Mouse (Mus musculus): ENCODE results near the gene Xbp1. TPM values are rescaled to one million over a fixed set of nuclear protein-coding genes. Genes with fewer than 3 reads are reported as not detected.
"Not testable (repeated sequence)": the region's sequence is repeated elsewhere in the genome, so short reads cannot be mapped to it uniquely, and the experiment has no call there.

The Xbp1 gene
- 135 and 151 TPM in 2 replicates for polyA plus RNA-seq (2015; fragmentation: Nextera tagmentation; extraction: Ambion mirVana)

GRCm38 (mm10) chr11:5520412-5521265, at the start of gene Xbp1:
Gene Xbp1 (plus strand): TSS chr11:5520659.
- peak; percentile 97 for ATAC-seq (replicated peaks; ENCODE audit: extremely low read depth, insufficient read depth, low FRiP score)
- Histone ChIP-seq H3K4me1 (ENCODE audit: control insufficient read depth, insufficient read depth, low read length) (peaks cover 26% of the 10 kb centered on the region), H3K9ac (ENCODE audit: low read length) (peak within 1 kb of the TSS; percentile 99), H3K4me3 (ENCODE audit: low read length) (peak within 1 kb of the TSS; percentile 99), H3K4me2 (ENCODE audit: low read depth, low read length) (peak within 1 kb of the TSS; percentile 83), H3K9me3 (replicated peaks; ENCODE audit: control insufficient read depth, low read length) (no peaks in the 10 kb centered on the region), H3K27ac (ENCODE audit: low read length) (peak within 1 kb of the TSS; percentile 96), H3K27me3 (ENCODE audit: control insufficient read depth, insufficient read depth, low read length) (no peaks in the 10 kb centered on the region), H3K36me3 (ENCODE audit: control insufficient read depth, insufficient read depth) (peaks cover 31% of the 10 kb centered on the region)
- under 1% methylated on average over 70 of the region's 72 CpGs for WGBS

- no peaks in the 10 kb centered on the region for H3K9me3 ChIP-seq (replicated peaks; ENCODE audit: control insufficient read depth, low read length)
- no peak overlapping the region for H3K4me2 ChIP-seq (ENCODE audit: low read depth, low read length)
- H3K27me3 ChIP-seq (ENCODE audit: control insufficient read depth, insufficient read depth, low read length) = no peaks in the 10 kb centered on the region
- H3K4me1 ChIP-seq (ENCODE audit: control insufficient read depth, insufficient read depth, low read length) = no peaks in the 10 kb centered on the region
- H3K27ac ChIP-seq (ENCODE audit: low read length) = no peak overlapping the region
- H3K9ac ChIP-seq (ENCODE audit: low read length) = no peak overlapping the region
- 11% methylated on average over 5 of the region's 5 CpGs for WGBS
- no peak overlapping the region for H3K4me3 ChIP-seq (ENCODE audit: low read length)
- no peak for ATAC-seq (replicated peaks; ENCODE audit: extremely low read depth, insufficient read depth, low FRiP score)
- no peaks in the 10 kb centered on the region for H3K36me3 ChIP-seq (ENCODE audit: control insufficient read depth, insufficient read depth)
Measured at GRCm38 (mm10) chr11:5474130-5474529, 46.3 kb upstream of the Xbp1 start.

GRCm38 (mm10) chr11:5475556-5476118, 44.8 kb upstream of the Xbp1 start:
- H3K4me3 ChIP-seq (ENCODE audit: low read length); H3K9me3 ChIP-seq (replicated peaks; ENCODE audit: control insufficient read depth, low read length); H3K4me1 ChIP-seq (ENCODE audit: control insufficient read depth, insufficient read depth, low read length); H3K27ac ChIP-seq (ENCODE audit: low read length); H3K4me2 ChIP-seq (ENCODE audit: low read depth, low read length); H3K36me3 ChIP-seq (ENCODE audit: control insufficient read depth, insufficient read depth); ATAC-seq (replicated peaks; ENCODE audit: extremely low read depth, insufficient read depth, low FRiP score); H3K27me3 ChIP-seq (ENCODE audit: control insufficient read depth, insufficient read depth, low read length); H3K9ac ChIP-seq (ENCODE audit: low read length): not testable (repeated sequence)
- no CpG with 5 or more reads among the region's 2 CpGs for WGBS

GRCm38 (mm10) chr11:5476806-5477205, 43.7 kb upstream of the Xbp1 start:
- WGBS = 90% methylated on average over 4 of the region's 4 CpGs
- no peak overlapping the region for H3K4me3 ChIP-seq (ENCODE audit: low read length)
- H3K27ac ChIP-seq (ENCODE audit: low read length) = no peak overlapping the region
- H3K4me1 ChIP-seq (ENCODE audit: control insufficient read depth, insufficient read depth, low read length) = no peaks in the 10 kb centered on the region
- no peaks in the 10 kb centered on the region for H3K36me3 ChIP-seq (ENCODE audit: control insufficient read depth, insufficient read depth)
- ATAC-seq (replicated peaks; ENCODE audit: extremely low read depth, insufficient read depth, low FRiP score) = no peak
- no peak overlapping the region for H3K9ac ChIP-seq (ENCODE audit: low read length)
- H3K27me3 ChIP-seq (ENCODE audit: control insufficient read depth, insufficient read depth, low read length) = no peaks in the 10 kb centered on the region
- H3K9me3 ChIP-seq (replicated peaks; ENCODE audit: control insufficient read depth, low read length) = no peaks in the 10 kb centered on the region
- no peak overlapping the region for H3K4me2 ChIP-seq (ENCODE audit: low read depth, low read length)

- no peak overlapping the region for H3K27ac ChIP-seq (ENCODE audit: low read length)
- 69% methylated on average over 7 of the region's 7 CpGs for WGBS
- ATAC-seq (replicated peaks; ENCODE audit: extremely low read depth, insufficient read depth, low FRiP score) = no peak
Measured at GRCm38 (mm10) chr11:5478193-5478592, 42.3 kb upstream of the Xbp1 start.

GRCm38 (mm10) chr11:5478831-5479230, 41.6 kb upstream of the Xbp1 start:
- 72% methylated on average over 3 of the region's 3 CpGs for WGBS
- Histone ChIP-seq H3K27ac (ENCODE audit: low read length) (no peak overlapping the region), H3K4me2 (ENCODE audit: low read depth, low read length) (no peak overlapping the region), H3K4me3 (ENCODE audit: low read length) (no peak overlapping the region), H3K27me3 (ENCODE audit: control insufficient read depth, insufficient read depth, low read length) (no peaks in the 10 kb centered on the region), H3K9ac (ENCODE audit: low read length) (no peak overlapping the region), H3K36me3 (ENCODE audit: control insufficient read depth, insufficient read depth) (no peaks in the 10 kb centered on the region), H3K9me3 (replicated peaks; ENCODE audit: control insufficient read depth, low read length) (no peaks in the 10 kb centered on the region), H3K4me1 (ENCODE audit: control insufficient read depth, insufficient read depth, low read length) (no peaks in the 10 kb centered on the region)
- no peak for ATAC-seq (replicated peaks; ENCODE audit: extremely low read depth, insufficient read depth, low FRiP score)

More at GRCm38 (mm10) chr11:5478193-5478592, 42.3 kb upstream of the Xbp1 start:
- Histone ChIP-seq H3K9ac (ENCODE audit: low read length) (no peak overlapping the region), H3K4me2 (ENCODE audit: low read depth, low read length) (no peak overlapping the region), H3K4me3 (ENCODE audit: low read length) (no peak overlapping the region), H3K27me3 (ENCODE audit: control insufficient read depth, insufficient read depth, low read length) (no peaks in the 10 kb centered on the region), H3K36me3 (ENCODE audit: control insufficient read depth, insufficient read depth) (no peaks in the 10 kb centered on the region), H3K4me1 (ENCODE audit: control insufficient read depth, insufficient read depth, low read length) (no peaks in the 10 kb centered on the region), H3K9me3 (replicated peaks; ENCODE audit: control insufficient read depth, low read length) (no peaks in the 10 kb centered on the region)

- Histone ChIP-seq H3K4me2 (ENCODE audit: low read depth, low read length) (no peak overlapping the region), H3K4me3 (ENCODE audit: low read length) (no peak overlapping the region), H3K36me3 (ENCODE audit: control insufficient read depth, insufficient read depth) (no peaks in the 10 kb centered on the region), H3K27me3 (ENCODE audit: control insufficient read depth, insufficient read depth, low read length) (no peaks in the 10 kb centered on the region), H3K9me3 (replicated peaks; ENCODE audit: control insufficient read depth, low read length) (no peaks in the 10 kb centered on the region), H3K9ac (ENCODE audit: low read length) (no peak overlapping the region), H3K27ac (ENCODE audit: low read length) (no peak overlapping the region), H3K4me1 (ENCODE audit: control insufficient read depth, insufficient read depth, low read length) (no peaks in the 10 kb centered on the region)
- ATAC-seq (replicated peaks; ENCODE audit: extremely low read depth, insufficient read depth, low FRiP score) = no peak
- 81% methylated on average over 13 of the region's 13 CpGs for WGBS
Measured at GRCm38 (mm10) chr11:5482581-5482980, 37.9 kb upstream of the Xbp1 start.

GRCm38 (mm10) chr11:5485193-5486011, 35.1 kb upstream of the Xbp1 start:
- Histone ChIP-seq H3K27ac (ENCODE audit: low read length) (0 out of 2 replicates have a peak overlapping the region, but pooled peaks have one; percentile 2), H3K27me3 (ENCODE audit: control insufficient read depth, insufficient read depth, low read length) (no peaks in the 10 kb centered on the region), H3K36me3 (ENCODE audit: control insufficient read depth, insufficient read depth) (no peaks in the 10 kb centered on the region), H3K9me3 (replicated peaks; ENCODE audit: control insufficient read depth, low read length) (no peaks in the 10 kb centered on the region), H3K4me2 (ENCODE audit: low read depth, low read length) (peak overlapping the region; percentile 66), H3K9ac (ENCODE audit: low read length) (peak overlapping the region; percentile 58), H3K4me1 (ENCODE audit: control insufficient read depth, insufficient read depth, low read length) (no peaks in the 10 kb centered on the region), H3K4me3 (ENCODE audit: low read length) (peak overlapping the region; percentile 47)
- peak; percentile 78 for ATAC-seq (replicated peaks; ENCODE audit: extremely low read depth, insufficient read depth, low FRiP score)
- WGBS = 7% methylated on average over 15 of the region's 15 CpGs
